Mouse (Mus musculus) MEL (cell line): Measurements from ENCODE around the gene Col18a1.
"Not testable (repeated sequence)": the region's sequence is repeated elsewhere in the genome, so short reads cannot be mapped to it uniquely, and the experiment has no call there.

Source experiments
- CTCF ChIP-seq, 3 experiments: IDR thresholded peaks in 2 of 3; conservative IDR thresholded peaks in 1 of 3; 2 replicates each; pipeline ENCODE4 v1.5.1; 2011 to 2012; ENCODE audit warnings: low read length in 3 of 3, low read depth in 2 of 3, mild to moderate bottlenecking in 2 of 3, improper control_type of control experiment in 1 of 3, inconsistent platforms in 1 of 3, mixed read lengths in 1 of 3, moderate library complexity in 1 of 3; ENCODE audit not compliant: control insufficient read depth in 1 of 3, insufficient read depth in 1 of 3, poor library complexity in 1 of 3, severe bottlenecking in 1 of 3
- EP300 ChIP-seq, 2 experiments: IDR thresholded peaks; 2 replicates each; pipeline ENCODE4 v1.6.1; 2011; ENCODE audit warnings: improper control_type of control experiment in 2 of 2, low read length in 2 of 2, low read depth in 1 of 2, mild to moderate bottlenecking in 1 of 2
- UBTF ChIP-seq: IDR thresholded peaks from 2 replicates; pipeline ENCODE4 v1.6.1; 2012; ENCODE audit warnings: low read depth, mild to moderate bottlenecking, inconsistent platforms, low read length, improper control_type of control experiment, moderate library complexity, borderline replicate concordance; ENCODE audit not compliant: insufficient read depth
- USF2 ChIP-seq, 2 experiments: IDR thresholded peaks; 2 replicates each; pipeline ENCODE4 v1.6.1; 2011 to 2012; ENCODE audit warnings: improper control_type of control experiment in 2 of 2, low read length in 2 of 2, borderline replicate concordance in 1 of 2, inconsistent platforms in 1 of 2, low read depth in 1 of 2, mild to moderate bottlenecking in 1 of 2; ENCODE audit not compliant: insufficient read depth in 1 of 2
- ZMIZ1 ChIP-seq: IDR thresholded peaks from 2 replicates; pipeline ENCODE4 v1.6.1; 2012; ENCODE audit warnings: low read depth, mild to moderate bottlenecking, inconsistent platforms, low read length, improper control_type of control experiment, moderate library complexity

DNA sequence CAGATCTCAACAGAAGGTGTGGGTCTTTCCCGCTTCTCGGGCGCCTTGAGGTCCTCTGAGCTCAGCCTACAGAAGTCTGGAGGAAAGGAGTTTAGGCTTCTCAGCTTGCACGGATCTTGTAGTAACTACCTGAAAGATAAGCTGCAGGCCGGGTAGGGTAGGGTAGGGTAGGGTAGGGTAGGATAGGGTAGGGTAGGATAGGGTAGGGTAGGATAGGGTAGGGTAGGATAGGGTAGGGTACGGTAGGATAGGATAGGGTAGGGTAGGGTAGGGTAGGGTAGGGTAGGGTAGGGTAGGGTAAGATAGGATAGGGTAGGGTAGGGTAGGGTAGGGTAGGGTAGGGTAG is 31.6 kb downstream of the Col18a1 start:
- TF ChIP-seq EP300 (IDR thresholded peaks at IDR 0.05; ENCODE audit: low read depth in 1 of 2, low read length in 2 of 2); ZMIZ1; CTCF (IDR thresholded peaks at IDR 0.05 in 2 of 3, conservative IDR thresholded peaks at IDR 0.05 in 1 of 3; ENCODE audit: control insufficient read depth in 1 of 3, insufficient read depth in 1 of 3, low read depth in 2 of 3, low read length in 3 of 3, poor library complexity in 1 of 3, severe bottlenecking in 1 of 3); UBTF; USF2 (IDR thresholded peaks at IDR 0.05; ENCODE audit: borderline replicate concordance in 1 of 2, insufficient read depth in 1 of 2, low read depth in 1 of 2, low read length in 2 of 2): not testable (repeated sequence)
